Comparison of ENCODE assay signal across 8 mouse cellular contexts in the genomic region with DNA sequence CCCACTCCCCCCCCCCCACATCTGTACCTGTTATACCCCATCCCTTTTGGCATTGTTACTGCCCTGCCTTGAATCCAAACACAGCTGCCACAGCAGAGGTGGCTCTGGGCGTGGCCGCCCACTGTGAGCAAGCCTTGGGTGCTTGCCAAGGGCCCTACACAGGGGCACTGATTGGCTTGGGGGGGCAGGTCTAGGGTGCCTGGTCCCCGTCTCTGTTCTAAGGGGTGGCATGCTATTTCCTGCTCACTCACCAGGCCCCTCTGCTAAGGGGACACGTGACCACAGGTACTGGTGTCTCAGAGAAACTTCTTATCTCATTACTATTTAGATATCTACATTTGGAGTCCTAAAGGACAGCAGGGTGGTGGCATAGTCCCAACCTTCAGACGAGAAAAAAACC. TPM values are rescaled to one million over a fixed set of nuclear protein-coding genes. Genes with fewer than 3 reads are reported as not detected.
DNase-seq lines count a peak whose midpoint lies in the region; ATAC-seq lines count a peak whose summit lies in the region.

No protein-coding gene starts in this region.

- ATAC-seq in common myeloid progenitor, adult 5-6 weeks (replicated peaks; ENCODE audit: low read depth, poor library complexity, severe bottlenecking): 0 out of 2 replicates have a peak, but pooled peaks have one; percentile 5
- no peak for ATAC-seq in kidney, embryonic 15.5 days (replicated peaks; ENCODE audit: low FRiP score)

- peaks cover 73% of the 10 kb centered on the region for H3K4me1 ChIP-seq in kidney, embryonic 15.5 days

- no peaks in the 10 kb centered on the region for H3K27me3 ChIP-seq in kidney, embryonic 15.5 days

- peak overlapping the region; percentile 55 for H3K4me2 ChIP-seq in kidney, embryonic 15.5 days

- H3K4me3 ChIP-seq in kidney, embryonic 15.5 days (replicated peaks): peak overlapping the region; percentile 28

- H3K27ac ChIP-seq in kidney, embryonic 15.5 days: peak overlapping the region; percentile 94

- H3K9ac ChIP-seq in kidney, embryonic 15.5 days: no peak overlapping the region

- H3K9me3 ChIP-seq in kidney, embryonic 15.5 days (replicated peaks): no peaks in the 10 kb centered on the region

- peak; percentile 58 for DNase-seq in adrenal gland, adult 2 months
- DNase-seq in adrenal gland, postnatal 4 days (ENCODE audit: low spot score in 2 of 2): no peak
- peak; percentile 73 to 81 for DNase-seq in lung, postnatal 4 days
- no peak for DNase-seq in left cerebral cortex, adult 8-10 months (ENCODE audit: low spot score in 2 of 2)
- no peak for DNase-seq in urinary bladder, postnatal 10 days (ENCODE audit: low spot score)
- DNase-seq in cerebellum, adult 11 months: no peak

- H3K36me3 ChIP-seq in kidney, embryonic 15.5 days: 0 out of 2 replicates have a peak, but pooled peaks cover 4% of the 10 kb centered on the region

- 48% methylated on average over 5 of the region's 5 CpGs for WGBS in kidney, embryonic 15.5 days

RNA-seq across cellular contexts. Expression of a gene that starts 1.9 kb away (rescaled TPM):
- total RNA-seq in adrenal gland, adult 2 months (2021): 1 to 10 TPM; 4.3 to 9.5 TPM
- polyA plus RNA-seq in adrenal gland, adult 2 months (2012; rRNA removed): 6.3 and 7.6 TPM in 2 replicates
- total RNA-seq in adrenal gland, postnatal 4 days (2021): 10 to 100 TPM in 1 of 2 experiments, 1 to 10 TPM in 1; 8.0 to 10.4 TPM
- 20.1 and 22.6 TPM in 2 replicates for total RNA-seq in common myeloid progenitor, adult 5-6 weeks (2017)
- polyA plus RNA-seq in kidney, embryonic 15.5 days (2015; fragmentation: Nextera tagmentation; extraction: Ambion mirVana): 16.6 and 17.7 TPM in 2 replicates
- 1 to 10 TPM in 2 of 4 experiments, under 1 TPM in 2; 0.78 to 1.5 (median 0.92) TPM for total RNA-seq in left cerebral cortex, adult 8-10 months (2022)

RNA-seq across cellular contexts. Expression of a gene that starts 28.0 kb away (rescaled TPM):
- total RNA-seq in adrenal gland, adult 2 months (2021): 10 to 100 TPM; 39.4 to 48.5 TPM
- 7.6 and 9.9 TPM in 2 replicates for polyA plus RNA-seq in adrenal gland, adult 2 months (2012; rRNA removed)
- 10 to 100 TPM; 53.6 to 61.0 TPM for total RNA-seq in adrenal gland, postnatal 4 days (2021)
- 73.2 and 82.4 TPM in 2 replicates for total RNA-seq in common myeloid progenitor, adult 5-6 weeks (2017)
- polyA plus RNA-seq in kidney, embryonic 15.5 days (2015; fragmentation: Nextera tagmentation; extraction: Ambion mirVana): 56.1 and 59.9 TPM in 2 replicates
- total RNA-seq in left cerebral cortex, adult 8-10 months (2022): 10 to 100 TPM; 38.5 to 43.5 (median 40.2) TPM

RNA-seq across cellular contexts. Expression of a gene that starts 35.0 kb away (rescaled TPM):
- 1 to 10 TPM; 5.2 to 5.9 TPM for total RNA-seq in adrenal gland, adult 2 months (2021)
- 4.1 and 5.3 TPM in 2 replicates for polyA plus RNA-seq in adrenal gland, adult 2 months (2012; rRNA removed)
- total RNA-seq in adrenal gland, postnatal 4 days (2021): 1 to 10 TPM; 6.0 to 8.4 TPM
- 14.2 and 23.1 TPM in 2 replicates for total RNA-seq in common myeloid progenitor, adult 5-6 weeks (2017)
- 6.7 and 7.3 TPM in 2 replicates for polyA plus RNA-seq in kidney, embryonic 15.5 days (2015; fragmentation: Nextera tagmentation; extraction: Ambion mirVana)
- total RNA-seq in left cerebral cortex, adult 8-10 months (2022): 10 to 100 TPM; 10.9 to 18.8 (median 13.0) TPM

Comparison
In these comparisons a context has a peak if more than half of its experiments do, and no peak if none do; other contexts are left out.
1. DNase-seq: peak in adrenal gland, adult 2 months (single experiment) and lung, postnatal 4 days (2 of 2); none in adrenal gland, postnatal 4 days (0 of 2), left cerebral cortex, adult 8-10 months (0 of 2), urinary bladder, postnatal 10 days (single experiment) and cerebellum, adult 11 months (single experiment).